Mouse (Mus musculus) NIH3T3 (cell line): Measurements from ENCODE around the gene Adamts16.

Experiments used
- DNase-seq: peaks from one replicate; pipeline ENCODE4 v3.0.0-alpha.2; 2012; ENCODE audit warnings: low read depth

The Adamts16 gene

DNA sequence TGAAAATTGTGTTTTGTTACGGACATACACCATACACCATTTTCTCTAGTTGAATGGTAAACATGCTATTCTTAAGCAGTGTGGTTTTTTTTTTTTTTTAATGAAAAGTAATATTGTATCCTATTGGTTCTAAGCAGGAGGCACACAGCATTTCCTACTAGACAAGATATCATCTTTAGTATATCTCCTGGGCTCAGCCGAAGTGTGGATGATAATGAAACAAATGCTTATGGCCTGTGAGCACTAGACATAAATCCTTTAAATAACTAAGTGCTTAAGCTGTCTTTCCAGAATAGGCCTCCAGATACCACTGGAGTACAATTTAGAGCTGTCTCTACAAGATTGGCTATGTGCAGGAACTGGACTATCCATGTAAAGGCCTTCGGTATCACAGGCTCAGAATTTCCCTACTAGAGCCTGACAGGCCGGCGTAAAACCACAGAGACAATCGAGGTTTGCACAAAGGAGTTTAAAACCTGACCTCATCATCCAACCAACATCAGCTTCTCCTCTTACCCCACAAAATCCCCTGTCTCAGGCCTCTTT lies 8.9 kb downstream of the Adamts16 start:
- DNase-seq = no peak

DNA sequence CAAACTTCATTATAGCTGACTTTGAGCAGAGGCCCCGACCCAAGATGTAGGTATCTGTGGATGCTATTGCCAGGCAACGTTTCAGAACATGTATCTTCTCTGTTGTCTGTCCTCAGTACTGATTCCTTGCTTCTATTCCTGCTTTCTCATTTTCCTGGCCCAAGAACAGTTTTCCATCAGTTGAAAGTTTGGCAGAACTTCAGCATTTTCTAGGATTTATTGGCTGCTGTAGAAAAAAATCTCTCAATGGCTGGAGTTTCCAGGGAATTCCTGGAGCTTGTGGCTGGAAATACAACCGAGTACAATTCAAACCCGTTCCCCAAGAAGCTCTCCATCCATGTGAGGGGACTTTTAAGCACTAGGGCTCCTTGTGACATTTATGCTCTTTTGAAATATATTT lies 10.6 kb downstream of the Adamts16 start:
- peak; percentile 77 for DNase-seq

DNA sequence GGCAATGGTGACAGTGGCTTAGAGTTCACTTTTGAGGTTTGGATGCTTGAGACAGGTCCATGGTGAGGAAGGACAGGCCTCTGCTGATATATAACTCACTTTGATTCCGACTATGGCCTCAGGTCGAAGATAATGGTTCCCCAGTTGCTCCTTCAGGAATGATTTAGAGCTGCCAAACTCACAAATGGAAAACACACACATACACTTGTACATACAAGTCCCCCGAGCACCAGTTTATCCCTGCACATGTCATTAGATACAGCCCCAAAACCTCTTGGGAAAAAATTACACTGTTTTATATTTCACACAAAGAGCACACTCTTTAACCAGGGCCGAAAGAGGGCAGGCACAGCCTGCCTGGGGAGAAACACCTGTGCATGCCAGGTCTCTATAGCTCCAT lies 14.1 kb downstream of the Adamts16 start:
- no peak for DNase-seq

DNA sequence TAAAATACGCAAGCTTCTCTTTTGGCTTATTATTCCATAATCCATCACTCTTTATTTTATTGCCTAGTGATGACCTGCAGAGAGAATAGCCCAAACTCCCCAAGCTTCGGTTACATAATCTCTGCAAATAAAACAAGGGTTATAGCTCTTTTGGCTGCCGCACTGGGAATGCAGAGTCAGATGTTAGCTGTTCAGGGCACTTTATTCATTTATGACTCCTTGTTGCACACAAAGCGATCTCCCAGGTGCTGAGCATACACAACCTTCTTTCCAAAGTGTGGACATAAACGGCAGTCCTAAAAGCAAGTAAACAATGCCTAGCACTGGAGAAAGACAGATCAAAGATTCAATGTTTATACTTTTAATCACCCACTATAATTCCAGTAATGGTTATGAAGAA lies 16.3 kb downstream of the Adamts16 start:
- no peak for DNase-seq

DNA sequence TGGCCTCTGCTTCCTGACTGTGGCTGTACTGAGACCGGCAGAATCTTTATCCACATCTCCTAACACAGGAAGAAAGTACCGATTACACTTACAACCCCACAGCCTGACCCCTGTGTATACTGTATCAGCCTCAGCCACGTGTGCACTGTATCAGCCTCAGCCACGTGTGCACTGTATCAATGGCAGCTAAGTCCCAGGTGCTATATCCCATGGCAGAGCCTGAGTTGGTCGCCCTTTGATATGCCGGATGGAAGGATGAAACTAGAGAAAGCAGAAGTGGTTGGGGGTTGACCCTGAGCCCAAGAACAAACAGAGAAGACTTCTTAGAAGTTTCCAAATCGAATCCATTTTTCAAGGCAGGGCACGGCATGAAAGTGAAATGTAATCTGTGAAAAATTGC lies 17.9 kb downstream of the Adamts16 start:
- no peak for DNase-seq

DNA sequence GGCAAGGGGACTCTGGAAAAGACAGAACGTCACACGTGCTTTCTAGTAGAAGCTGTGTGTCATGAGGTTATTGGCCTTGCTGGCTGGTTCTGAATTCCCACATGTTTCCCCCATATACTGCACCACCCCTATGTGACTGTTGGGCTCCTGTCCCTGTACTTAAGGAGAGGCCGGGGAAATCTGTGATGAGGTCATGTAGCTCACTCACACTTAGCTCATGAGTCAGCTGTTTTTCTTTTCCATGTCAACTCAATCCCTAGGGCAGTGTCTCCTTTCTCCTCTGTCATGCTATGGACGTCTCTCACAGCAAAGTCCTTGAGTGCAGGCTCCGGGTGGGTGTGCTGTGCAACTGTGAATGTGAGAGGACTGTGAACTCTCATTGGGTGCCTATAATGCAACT lies 22.6 kb downstream of the Adamts16 start:
- DNase-seq = no peak

DNA sequence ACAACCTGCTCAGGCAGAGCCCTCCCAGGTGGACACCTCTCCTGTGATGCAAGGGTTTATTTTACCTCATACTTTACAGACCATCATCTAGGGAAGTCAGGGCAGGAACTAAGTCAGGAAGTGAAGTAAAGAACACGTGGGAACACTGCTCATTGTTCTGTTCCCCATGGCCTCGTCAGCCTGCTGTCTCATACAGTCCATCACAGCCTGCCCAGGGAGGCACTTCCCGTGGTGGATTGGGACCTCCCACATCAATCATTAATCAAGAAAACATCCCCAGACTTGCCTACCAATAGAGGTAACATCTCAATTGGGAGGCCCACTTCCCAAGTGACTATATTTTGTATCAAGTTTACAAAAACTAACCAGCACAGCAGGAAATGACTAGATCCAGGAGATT lies 27.2 kb downstream of the Adamts16 start:
- no peak for DNase-seq

DNA sequence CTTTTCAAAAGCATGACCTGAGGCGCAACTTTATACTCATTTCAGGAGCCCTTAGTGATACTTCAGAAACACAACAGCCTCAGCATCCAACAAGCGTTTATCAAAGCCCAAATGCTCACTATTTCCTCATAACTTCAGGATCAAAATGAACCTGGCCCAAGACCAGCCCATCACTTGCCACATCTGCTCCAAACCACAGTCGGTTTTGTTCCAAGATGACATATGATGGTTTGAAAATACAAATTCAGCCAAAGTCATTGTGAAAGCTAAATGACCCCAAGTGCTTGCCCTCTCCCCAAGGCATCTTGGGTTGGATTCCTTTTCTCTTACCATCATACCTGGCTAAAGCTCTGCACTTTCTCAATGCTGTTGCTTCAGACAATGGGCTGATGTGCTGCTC lies 36.1 kb downstream of the Adamts16 start:
- DNase-seq = peak; percentile 85

DNA sequence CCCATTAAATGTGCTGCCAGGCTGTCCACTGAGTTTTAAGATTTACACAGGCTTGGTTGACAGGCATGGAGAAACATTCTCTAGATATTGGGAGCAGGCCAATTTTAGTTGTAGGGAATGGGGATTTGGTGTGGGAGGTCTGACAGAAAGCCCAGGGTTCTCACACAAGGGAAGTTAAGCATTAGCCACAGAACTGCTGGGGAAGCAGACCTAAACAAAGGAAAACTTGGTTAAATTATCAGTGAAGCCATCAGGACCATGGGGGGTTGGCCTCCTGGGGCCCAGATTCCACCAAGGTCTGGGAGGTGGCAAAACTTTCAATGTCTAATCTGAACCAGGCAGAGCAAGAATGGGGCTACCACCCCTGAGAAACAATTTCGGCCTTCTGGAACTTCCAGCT lies 38.8 kb downstream of the Adamts16 start:
- peak; percentile 23 for DNase-seq

DNA sequence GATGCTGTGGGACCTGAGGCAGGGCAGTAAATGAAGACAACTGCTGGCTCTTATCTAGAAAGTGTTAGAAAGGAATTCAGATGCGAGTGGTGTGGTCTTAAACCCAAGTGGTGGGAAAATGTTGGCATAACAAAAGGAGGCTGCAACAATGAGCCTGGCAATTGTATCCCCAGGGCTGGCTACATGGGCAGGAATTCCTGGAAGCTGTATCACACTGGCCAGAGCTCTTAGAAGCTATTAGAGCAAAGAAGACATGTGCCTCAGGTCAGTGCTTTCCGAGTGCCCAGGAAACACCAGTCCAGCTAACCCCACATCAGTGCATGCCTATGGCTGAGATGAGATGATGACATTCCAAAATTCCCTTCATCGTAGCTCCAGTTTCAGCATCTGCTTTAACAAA lies 42.3 kb downstream of the Adamts16 start:
- DNase-seq = no peak

DNA sequence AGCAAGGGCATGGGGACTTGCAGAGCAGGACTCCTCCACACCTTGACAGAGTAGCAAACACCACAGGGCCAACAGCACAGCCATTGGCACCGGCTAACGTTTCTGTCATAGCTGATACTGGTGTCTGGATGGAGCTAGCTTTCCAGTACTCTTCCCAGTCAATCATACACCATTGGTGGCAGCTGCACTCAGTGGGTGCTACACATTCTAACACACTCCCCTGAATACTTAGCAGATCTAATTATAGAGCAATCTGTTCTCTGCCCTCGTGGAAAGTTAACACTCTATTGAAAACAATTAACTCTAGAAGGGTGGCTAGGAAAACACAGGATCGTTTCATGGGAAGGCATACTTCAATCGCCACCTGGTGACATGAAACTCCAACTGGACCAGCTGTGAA lies 43.2 kb downstream of the Adamts16 start:
- no peak for DNase-seq

DNA sequence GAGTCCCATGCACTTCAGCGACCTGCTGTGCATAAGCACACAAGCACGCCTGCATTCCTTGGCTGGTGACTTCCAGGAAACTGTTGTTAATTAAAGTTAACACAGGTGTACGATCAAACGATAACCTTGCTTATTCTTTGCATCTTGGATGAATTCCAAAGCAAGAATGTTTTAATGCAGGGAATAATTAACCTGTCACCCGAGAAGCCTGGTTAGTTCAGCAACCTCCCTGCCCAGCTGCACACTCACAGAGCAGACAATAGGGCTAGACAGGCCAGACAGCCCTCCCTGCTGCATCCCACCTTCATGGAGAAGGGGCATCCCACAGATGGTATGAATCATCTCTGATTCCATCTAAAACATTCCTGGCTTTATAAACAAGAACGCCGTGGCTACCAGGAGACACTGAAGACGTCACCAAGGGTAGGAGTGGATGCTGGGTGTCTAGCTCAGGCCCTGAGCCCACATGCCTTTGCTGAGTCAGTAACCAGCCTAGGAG lies 47.5 kb downstream of the Adamts16 start:
- DNase-seq = peak; percentile 77

DNA sequence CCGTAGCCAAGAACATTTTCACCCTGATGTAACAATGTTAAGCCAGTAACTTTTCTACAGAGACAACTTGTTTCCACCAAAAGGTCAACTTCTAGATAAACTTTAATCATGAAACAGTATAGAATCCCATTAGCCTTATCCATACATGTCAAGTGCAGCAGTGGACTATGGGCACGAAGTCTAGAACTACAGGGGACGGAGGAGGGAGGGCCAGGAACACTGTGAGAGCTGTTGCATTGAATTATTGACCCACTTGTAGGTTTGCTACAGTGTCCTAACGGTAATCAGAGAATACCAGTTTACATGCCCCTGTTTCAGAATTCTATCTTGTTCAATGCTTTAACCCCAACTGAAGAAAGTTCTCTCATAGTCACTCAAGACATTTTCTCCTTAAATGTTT lies 48.0 kb downstream of the Adamts16 start:
- no peak for DNase-seq

DNA sequence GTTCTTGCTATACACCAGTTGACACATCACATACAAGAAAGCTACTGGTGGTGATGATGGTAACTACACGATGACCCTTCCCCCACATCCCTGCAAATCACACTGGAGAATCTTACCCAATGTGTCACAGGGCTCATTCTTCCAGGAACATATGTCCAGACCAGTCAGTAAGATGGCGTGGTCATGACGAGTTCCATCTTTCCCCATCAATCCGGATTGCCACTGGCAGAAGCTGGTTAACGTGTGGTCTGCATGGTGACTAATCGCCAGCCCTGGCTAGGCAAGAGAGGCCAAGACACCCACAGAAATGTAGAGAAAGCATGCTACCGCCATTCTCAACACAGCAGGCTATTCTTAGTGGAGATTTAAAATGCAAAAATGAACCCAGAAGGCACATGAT lies 48.7 kb downstream of the Adamts16 start:
- DNase-seq = peak; percentile 73

DNA sequence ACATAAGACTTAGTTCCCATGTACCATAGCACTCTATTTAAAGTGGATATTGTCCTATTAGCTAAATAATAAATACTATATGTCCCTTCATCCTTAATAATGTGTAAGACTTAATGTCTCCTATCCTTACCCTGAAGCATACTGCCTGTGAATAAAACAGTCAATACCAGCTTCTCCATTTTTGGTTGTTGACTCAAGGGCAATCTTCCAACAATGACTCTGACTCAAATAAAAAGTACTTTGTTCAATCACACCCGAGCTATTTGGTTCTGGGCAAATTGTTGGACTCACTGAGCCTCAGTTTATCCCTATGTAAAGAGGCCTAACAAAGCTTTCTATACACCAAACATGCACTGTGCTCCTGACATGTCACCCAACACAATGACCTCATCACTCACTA lies 51.8 kb downstream of the Adamts16 start:
- peak; percentile 51 for DNase-seq

DNA sequence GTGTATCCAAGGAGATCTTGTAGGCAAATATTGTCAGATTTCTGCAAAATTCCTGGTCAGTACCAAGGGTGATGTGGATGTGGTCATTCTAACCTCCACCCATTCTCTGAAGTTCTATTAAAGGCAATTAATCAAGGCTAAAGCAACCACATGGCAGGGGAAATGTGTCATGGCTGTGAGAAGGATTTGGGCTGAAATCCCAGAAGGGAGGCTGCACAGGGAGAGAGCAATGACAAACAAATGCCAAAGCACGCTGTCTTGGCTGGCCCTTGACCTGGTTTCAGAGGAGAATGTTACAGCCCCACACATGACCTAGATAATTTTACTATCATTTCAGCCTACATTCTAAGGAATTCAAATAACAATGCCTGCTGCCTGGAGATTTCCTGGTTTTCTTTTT lies 52.6 kb downstream of the Adamts16 start:
- DNase-seq = peak; percentile 70

DNA sequence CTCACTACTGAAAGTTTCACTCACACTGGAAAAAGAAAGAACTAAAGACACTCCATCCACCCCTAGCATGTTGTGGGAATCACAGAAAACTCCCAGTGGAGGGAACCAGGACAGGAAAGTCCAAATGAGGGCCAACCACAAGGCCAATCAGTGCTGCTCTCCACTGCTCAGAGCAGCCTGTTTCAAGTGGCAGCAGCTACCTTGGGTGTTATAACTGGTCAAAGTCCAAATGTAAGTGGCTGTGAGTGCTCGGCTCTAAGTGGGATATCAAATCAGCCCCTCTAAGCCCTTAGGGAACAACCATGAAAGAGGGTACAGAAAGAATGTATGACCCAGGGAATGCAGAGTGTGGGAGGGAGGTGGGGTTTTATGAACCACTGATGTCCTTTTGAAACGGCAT lies 56.5 kb downstream of the Adamts16 start:
- DNase-seq = no peak

DNA sequence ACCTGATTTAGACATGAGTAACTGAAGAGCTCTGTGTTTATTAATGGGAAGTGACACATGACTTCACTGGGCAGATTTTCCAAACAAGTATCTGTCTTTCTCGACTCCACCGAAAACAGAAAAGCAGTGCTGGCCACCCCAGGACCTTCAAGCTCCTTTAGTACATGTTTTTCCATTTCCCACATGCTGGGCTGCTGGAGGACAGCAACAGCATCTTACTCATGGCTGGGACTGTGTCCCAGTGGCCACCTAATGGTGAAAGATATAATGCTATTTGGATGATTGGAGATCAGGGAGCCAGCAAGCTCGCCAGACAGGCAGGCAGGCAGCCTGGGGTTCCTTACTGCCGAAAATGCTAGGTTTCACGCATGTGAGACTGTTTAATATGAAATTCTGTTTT lies 57.5 kb downstream of the Adamts16 start:
- peak; percentile 82 for DNase-seq

DNA sequence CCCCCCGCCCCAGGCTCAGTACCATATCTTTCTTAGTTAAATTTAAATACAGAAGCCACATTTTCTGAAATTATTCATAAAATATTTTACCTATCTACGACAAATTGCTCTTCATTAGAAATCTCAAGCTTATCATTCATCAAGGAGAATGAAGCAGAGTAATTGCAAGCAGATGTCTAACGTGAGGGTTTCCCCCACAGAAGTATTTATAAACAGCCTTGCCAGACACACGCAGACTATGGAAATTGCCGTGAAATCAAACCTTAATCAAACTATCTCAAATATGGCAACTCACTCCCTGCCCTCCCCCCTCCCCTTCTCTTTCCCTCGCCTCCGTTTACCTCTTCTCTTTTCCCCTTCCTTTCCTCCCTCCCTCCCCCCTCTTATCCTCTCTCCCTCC lies 61.8 kb downstream of the Adamts16 start:
- DNase-seq = peak; percentile 66

DNA sequence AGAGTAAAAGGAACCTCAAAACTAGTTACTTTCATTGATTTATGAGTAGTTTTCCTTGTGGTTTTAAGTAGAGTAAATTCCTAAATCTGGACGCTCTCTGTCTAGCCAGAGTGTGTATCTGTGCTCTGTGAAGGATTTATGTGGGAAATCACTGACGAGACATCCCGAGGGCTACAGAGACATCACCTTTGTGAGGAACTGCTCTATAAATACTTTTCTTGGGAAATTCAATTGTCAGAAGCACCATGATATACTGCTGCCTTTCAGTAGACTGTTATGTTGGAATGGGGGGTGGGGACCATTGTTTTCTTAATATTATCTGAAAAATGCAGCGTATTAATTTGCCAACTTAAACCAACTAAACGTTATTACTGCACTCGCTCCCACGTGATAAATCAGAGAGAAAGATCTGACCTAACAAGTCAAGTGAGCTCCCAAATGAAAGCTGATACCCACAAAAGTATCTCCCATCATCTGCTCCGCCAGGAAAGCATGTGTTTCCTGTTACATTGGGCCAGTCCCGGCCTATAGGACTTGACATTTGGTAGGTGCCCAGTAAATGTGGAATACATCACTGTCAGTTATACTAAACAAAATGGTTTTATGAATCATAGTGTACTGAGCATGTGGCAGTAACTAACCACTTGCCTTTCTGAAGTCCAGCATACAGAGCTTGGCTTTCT lies 62.6 kb downstream of the Adamts16 start:
- DNase-seq = peak; percentile 93

DNA sequence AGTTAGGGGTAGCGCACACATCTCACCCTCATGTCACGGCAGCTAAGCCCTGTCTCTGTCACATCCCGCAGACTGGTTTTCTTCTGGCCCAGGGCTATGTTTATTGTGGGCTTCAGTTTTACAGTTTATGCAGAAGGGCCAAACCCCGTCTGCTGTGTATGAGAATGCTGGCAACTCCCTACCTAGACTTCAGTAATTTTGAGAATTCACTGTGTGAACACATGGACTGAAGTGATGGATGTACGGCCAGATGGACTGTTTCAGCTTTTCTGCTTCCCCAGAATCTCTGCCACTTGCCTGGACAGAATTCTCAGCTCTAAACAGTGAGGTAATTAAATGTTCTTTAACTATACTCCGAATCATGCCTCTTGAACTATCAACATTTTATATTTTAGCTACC lies 70.5 kb downstream of the Adamts16 start:
- no peak for DNase-seq

DNA sequence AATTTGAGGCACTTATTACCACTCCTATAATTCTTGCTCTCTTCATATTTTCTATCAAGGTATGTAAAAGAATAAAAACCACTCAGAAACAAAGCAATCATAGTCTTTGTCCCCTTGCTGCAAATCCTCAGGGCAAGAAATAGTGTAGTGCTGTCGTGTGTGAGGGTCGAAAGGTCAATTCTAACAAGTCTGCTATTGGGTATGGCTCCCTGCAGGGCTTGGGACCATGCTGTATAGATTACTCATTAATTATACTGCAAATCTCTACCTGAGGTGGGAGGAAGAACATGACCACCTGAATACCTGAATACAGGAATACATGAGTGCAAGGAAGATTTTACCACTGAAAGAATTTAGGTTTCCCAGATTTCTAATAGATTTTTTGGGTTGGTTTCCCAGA lies 72.5 kb downstream of the Adamts16 start:
- no peak for DNase-seq

DNA sequence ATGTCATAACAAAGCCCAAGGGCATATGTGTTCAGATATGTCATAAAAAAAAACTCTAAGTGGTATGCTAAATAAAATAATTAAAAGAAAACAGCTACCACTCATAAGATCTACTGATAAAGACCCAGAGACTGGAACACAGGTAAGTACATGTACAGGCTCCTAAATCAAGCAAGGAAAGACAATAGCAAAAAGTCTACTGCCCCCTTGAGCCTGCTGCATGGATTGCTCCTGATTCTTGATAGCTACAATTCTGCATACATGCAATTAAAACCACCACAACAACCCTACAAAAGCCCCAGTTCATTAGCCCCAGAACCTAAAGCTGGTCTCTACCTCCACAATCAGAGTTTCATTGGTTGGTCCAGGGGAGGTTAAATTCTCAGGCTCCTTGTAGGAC lies 74.1 kb downstream of the Adamts16 start:
- peak; percentile 44 for DNase-seq

DNA sequence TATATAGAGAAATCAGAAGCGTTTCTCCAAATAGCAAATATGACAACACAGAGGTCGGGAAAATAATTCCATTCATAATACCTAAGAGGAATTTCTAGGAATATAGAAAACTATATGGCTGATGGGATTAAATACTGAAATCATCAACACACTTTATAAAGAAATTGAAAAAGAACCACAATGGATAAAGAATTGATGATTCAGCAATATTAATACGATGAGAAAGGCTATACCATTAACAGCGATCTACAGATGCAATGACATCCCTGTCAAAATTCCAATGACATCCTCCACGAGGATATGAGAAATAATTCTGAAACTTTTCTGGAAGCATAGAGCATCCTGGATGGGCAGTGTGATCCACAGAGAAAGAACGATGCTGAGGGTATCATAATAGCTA lies 76.9 kb downstream of the Adamts16 start:
- DNase-seq = no peak
